Mouse (Mus musculus): ENCODE measurements at regions not wholly inside any gene's neighbourhood (a gene's known extent, or its start where the extent isn't known, plus 50 kb on each side); places are given as distances from the start of the nearest gene placed in this dataset.
"Not testable (repeated sequence)": the region's sequence is repeated elsewhere in the genome, so short reads cannot be mapped to it uniquely, and the experiment has no call there.

GRCm38 (mm10) chr16:15157852-15158251, 159.4 kb upstream of the Gm21897 start:
- DNase-seq (ENCODE audit: low spot score in 2 of 2) = no peak

GRCm38 (mm10) chr16:15175516-15175915, 141.7 kb upstream of the Gm21897 start:
- DNase-seq (ENCODE audit: low spot score in 2 of 2) = no peak

GRCm38 (mm10) chr16:15185714-15186113, 131.5 kb upstream of the Gm21897 start:
- DNase-seq (ENCODE audit: low spot score in 2 of 2) = no peak

GRCm38 (mm10) chr16:15194926-15195711, 122.1 kb upstream of the Gm21897 start:
- DNase-seq (ENCODE audit: low spot score in 2 of 2) = peak in 1 of 2 experiments; percentile 1

GRCm38 (mm10) chr16:15195931-15196330, 121.3 kb upstream of the Gm21897 start:
- DNase-seq (ENCODE audit: low spot score in 2 of 2) = not testable (repeated sequence)

- DNase-seq (ENCODE audit: low spot score in 2 of 2) = no peak
Measured at GRCm38 (mm10) chr16:15196855-15197254, 120.4 kb upstream of the Gm21897 start.

- no peak for DNase-seq (ENCODE audit: low spot score in 2 of 2)
Measured at GRCm38 (mm10) chr16:15215921-15216320, 101.3 kb upstream of the Gm21897 start.

- no peak for DNase-seq (ENCODE audit: low spot score in 2 of 2)
Measured at GRCm38 (mm10) chr16:15220961-15221547, 96.2 kb upstream of the Gm21897 start.

- DNase-seq (ENCODE audit: low spot score in 2 of 2) = no peak
Measured at GRCm38 (mm10) chr16:15237836-15238235, 79.4 kb upstream of the Gm21897 start.

GRCm38 (mm10) chr16:15238449-15238848, 78.8 kb upstream of the Gm21897 start:
- no peak for DNase-seq (ENCODE audit: low spot score in 2 of 2)

GRCm38 (mm10) chr16:15250186-15250585, 67.1 kb upstream of the Gm21897 start:
- no peak for DNase-seq (ENCODE audit: low spot score in 2 of 2)

- no peak for DNase-seq (ENCODE audit: low spot score in 2 of 2)
Measured at GRCm38 (mm10) chr16:15251686-15252085, 65.6 kb upstream of the Gm21897 start.

- peak; percentile 9 to 37 for DNase-seq (ENCODE audit: low spot score in 2 of 2)
Measured at GRCm38 (mm10) chr16:15252666-15253347, 64.5 kb upstream of the Gm21897 start.

GRCm38 (mm10) chr16:15253348-15253693, 63.9 kb upstream of the Gm21897 start:
- DNase-seq (ENCODE audit: low spot score in 2 of 2) = no peak

GRCm38 (mm10) chr16:15254669-15255068, 62.6 kb upstream of the Gm21897 start:
- DNase-seq (ENCODE audit: low spot score in 2 of 2) = no peak

GRCm38 (mm10) chr16:15259474-15259873, 57.8 kb upstream of the Gm21897 start:
- DNase-seq (ENCODE audit: low spot score in 2 of 2) = no peak

GRCm38 (mm10) chr16:15260069-15260468, 57.2 kb upstream of the Gm21897 start:
- no peak for DNase-seq (ENCODE audit: low spot score in 2 of 2)
